Mouse (Mus musculus): Measurements from ENCODE around the gene Rcn1.

Gene Rcn1

GRCm38 (mm10) chr2:105337171-105337875, 61.8 kb downstream of the Rcn1 start:
- no peak for DNase-seq (ENCODE audit: low spot score)

- DNase-seq (ENCODE audit: low spot score): no peak
Measured at GRCm38 (mm10) chr2:105336314-105337027, 62.6 kb downstream of the Rcn1 start.
